Mouse (Mus musculus) hindbrain, embryonic 10.5 days (tissue): ENCODE results near the gene Slc25a12. TPM values are rescaled to one million over a fixed set of nuclear protein-coding genes. Genes with fewer than 3 reads are reported as not detected.

Experiments used
- DNase-seq: peaks from one replicate; pipeline ENCODE4 v3.0.0-alpha.2; 2017; ENCODE audit warnings: low spot score
- H3K27ac ChIP-seq: fragments of 300-500 bp; sonication (generic); 2 replicates; pipeline ENCODE4 v1.5.1; 2016; ENCODE audit warnings: mild to moderate bottlenecking, moderate library complexity
- H3K27me3 ChIP-seq: fragments of 300-500 bp; sonication (generic); 2 replicates; pipeline ENCODE4 v1.6.1; 2016; ENCODE audit warnings: mild to moderate bottlenecking; ENCODE audit not compliant: poor library complexity, insufficient read depth, severe bottlenecking
- H3K36me3 ChIP-seq: fragments of 300-500 bp; sonication (generic); 2 replicates; pipeline ENCODE4 v1.6.1; 2016; ENCODE audit warnings: mild to moderate bottlenecking, moderate library complexity
- H3K4me1 ChIP-seq: fragments of 300-500 bp; sonication (generic); replicated peaks from 2 replicates; pipeline ENCODE4 v1.6.1; 2016; ENCODE audit warnings: mild to moderate bottlenecking
- H3K4me3 ChIP-seq: fragments of 300-500 bp; sonication (generic); 2 replicates; pipeline ENCODE4 v1.5.1; 2016; ENCODE audit warnings: mild to moderate bottlenecking, moderate library complexity
- H3K9me3 ChIP-seq: fragments of 300-500 bp; sonication (generic); 2 replicates; pipeline ENCODE4 v1.6.1; 2016; ENCODE audit warnings: mild to moderate bottlenecking, moderate library complexity
- WGBS: fragments of 180-500 bp; shearing (Covaris S2); methylation state at CpG from one replicate; pipeline ENCODE4 v1.1.7; 2016; 5-methylcytosine and 5-hydroxymethylcytosine counted together
- polyA plus RNA-seq: library from polyadenylated mRNA; unstranded; fragments of >200 nt; fragmentation: Nextera tagmentation; extraction: Ambion mirVana; gene quantifications from 2 replicates; pipeline ENCODE4 v1.2.1, GENCODE M21; 2016

Gene Slc25a12
- polyA plus RNA-seq, 1 experiment from 2014 or later: 36.4 TPM

GRCm38 (mm10) chr2:71321486-71321885, 46.1 kb downstream of the Slc25a12 start:
- no peak overlapping the region for H3K27ac ChIP-seq
- H3K27me3 ChIP-seq: no peaks in the 10 kb centered on the region
- no peak overlapping the region for H3K4me3 ChIP-seq
- peaks cover 30% of the 10 kb centered on the region for H3K36me3 ChIP-seq
- WGBS: 85% methylated on average over 3 of the region's 3 CpGs
- H3K4me1 ChIP-seq: no peaks in the 10 kb centered on the region
- DNase-seq: no peak
- no peaks in the 10 kb centered on the region for H3K9me3 ChIP-seq

- Histone ChIP-seq H3K36me3 (peaks cover 27% of the 10 kb centered on the region), H3K9me3 (no peaks in the 10 kb centered on the region), H3K4me1 (peaks cover 11% of the 10 kb centered on the region), H3K27ac (no peak overlapping the region), H3K4me3 (no peak overlapping the region), H3K27me3 (no peaks in the 10 kb centered on the region)
- WGBS: 92% methylated on average over 3 of the region's 3 CpGs
- DNase-seq: no peak
These were observed 51.3 kb downstream of the Slc25a12 start for GRCm38 (mm10) chr2:71316116-71316789.

GRCm38 (mm10) chr2:71315022-71315421, 52.5 kb downstream of the Slc25a12 start:
- DNase-seq: no peak
- no peaks in the 10 kb centered on the region for H3K27me3 ChIP-seq
- peaks cover 36% of the 10 kb centered on the region for H3K36me3 ChIP-seq
- peaks cover 11% of the 10 kb centered on the region for H3K4me1 ChIP-seq
- no peaks in the 10 kb centered on the region for H3K9me3 ChIP-seq
- H3K4me3 ChIP-seq: no peak overlapping the region
- 64% methylated on average over 14 of the region's 14 CpGs for WGBS
- H3K27ac ChIP-seq: peak overlapping the region; percentile 53; the same call in 1 of the 2 replicates

- no peak for DNase-seq
- Histone ChIP-seq H3K27me3 (no peaks in the 10 kb centered on the region), H3K4me3 (no peak overlapping the region), H3K9me3 (no peaks in the 10 kb centered on the region), H3K4me1 (peaks cover 11% of the 10 kb centered on the region), H3K27ac (peak overlapping the region; percentile 0; the same call in 1 of the 2 replicates), H3K36me3 (peaks cover 36% of the 10 kb centered on the region)
- 61% methylated on average over 6 of the region's 6 CpGs for WGBS
These were observed 53.5 kb downstream of the Slc25a12 start for GRCm38 (mm10) chr2:71314080-71314479.

- Histone ChIP-seq H3K9me3 (no peaks in the 10 kb centered on the region), H3K27ac (no peak overlapping the region), H3K27me3 (no peaks in the 10 kb centered on the region), H3K36me3 (peaks cover 24% of the 10 kb centered on the region), H3K4me3 (no peak overlapping the region), H3K4me1 (peaks cover 11% of the 10 kb centered on the region)
- no peak for DNase-seq
- 71% methylated on average over 10 of the region's 10 CpGs for WGBS
These were observed 55.5 kb downstream of the Slc25a12 start for GRCm38 (mm10) chr2:71312067-71312466.

- 60% methylated on average over 2 of the region's 2 CpGs for WGBS
- Histone ChIP-seq H3K27me3 (no peaks in the 10 kb centered on the region), H3K4me1 (peaks cover 11% of the 10 kb centered on the region; the same call in 1 of the 2 replicates), H3K36me3 (peaks cover 28% of the 10 kb centered on the region), H3K4me3 (no peak overlapping the region), H3K9me3 (no peaks in the 10 kb centered on the region), H3K27ac (no peak overlapping the region)
- DNase-seq: no peak
These were observed 57.8 kb downstream of the Slc25a12 start for GRCm38 (mm10) chr2:71309726-71310125.

- peaks cover 17% of the 10 kb centered on the region for H3K36me3 ChIP-seq
These were observed 61.2 kb downstream of the Slc25a12 start for GRCm38 (mm10) chr2:71306357-71306756.

GRCm38 (mm10) chr2:71304821-71305220, 62.7 kb downstream of the Slc25a12 start:
- Histone ChIP-seq H3K27ac (no peak overlapping the region), H3K27me3 (no peaks in the 10 kb centered on the region), H3K4me1 (peaks cover 9% of the 10 kb centered on the region; the same call in 1 of the 2 replicates), H3K4me3 (no peak overlapping the region), H3K9me3 (no peaks in the 10 kb centered on the region), H3K36me3 (peaks cover 4% of the 10 kb centered on the region; the same call in 1 of the 2 replicates)
- WGBS: 57% methylated on average over 3 of the region's 3 CpGs
- no peak for DNase-seq

More at GRCm38 (mm10) chr2:71306357-71306756, 61.2 kb downstream of the Slc25a12 start:
- peaks cover 9% of the 10 kb centered on the region; the same call in 1 of the 2 replicates for H3K4me1 ChIP-seq
- no peaks in the 10 kb centered on the region for H3K9me3 ChIP-seq
- H3K27me3 ChIP-seq: no peaks in the 10 kb centered on the region
- H3K27ac ChIP-seq: no peak overlapping the region
- DNase-seq: no peak
- H3K4me3 ChIP-seq: no peak overlapping the region

- DNase-seq: no peak
- Histone ChIP-seq H3K27ac (no peak overlapping the region), H3K9me3 (no peaks in the 10 kb centered on the region), H3K4me3 (no peak overlapping the region), H3K27me3 (no peaks in the 10 kb centered on the region), H3K36me3 (peaks cover 4% of the 10 kb centered on the region; the same call in 1 of the 2 replicates), H3K4me1 (peaks cover 9% of the 10 kb centered on the region; the same call in 1 of the 2 replicates)
These were observed 64.3 kb downstream of the Slc25a12 start for GRCm38 (mm10) chr2:71303221-71303620.

- 72% methylated on average over 3 of the region's 3 CpGs for WGBS
- Histone ChIP-seq H3K4me1 (peaks cover 13% of the 10 kb centered on the region; the same call in 1 of the 2 replicates), H3K36me3 (0 out of 2 replicates have a peak, but pooled peaks cover 4% of the 10 kb centered on the region), H3K4me3 (no peak overlapping the region), H3K9me3 (no peaks in the 10 kb centered on the region), H3K27ac (no peak overlapping the region), H3K27me3 (no peaks in the 10 kb centered on the region)
- no peak for DNase-seq
These were observed 65.3 kb downstream of the Slc25a12 start for GRCm38 (mm10) chr2:71302156-71302663.

- H3K36me3 ChIP-seq: no peaks in the 10 kb centered on the region
- no peak overlapping the region for H3K4me3 ChIP-seq
- 90% methylated on average over 1 of the region's 1 CpGs for WGBS
- no peak for DNase-seq
- peaks cover 12% of the 10 kb centered on the region for H3K4me1 ChIP-seq
- H3K9me3 ChIP-seq: no peaks in the 10 kb centered on the region
- H3K27ac ChIP-seq: no peak overlapping the region
- H3K27me3 ChIP-seq: no peaks in the 10 kb centered on the region
These were observed 68.8 kb downstream of the Slc25a12 start for GRCm38 (mm10) chr2:71298729-71299128.

GRCm38 (mm10) chr2:71297501-71297900, 70.0 kb downstream of the Slc25a12 start:
- H3K9me3 ChIP-seq: no peaks in the 10 kb centered on the region
- H3K4me3 ChIP-seq: no peak overlapping the region
- peaks cover 12% of the 10 kb centered on the region for H3K4me1 ChIP-seq
- 63% methylated on average over 1 of the region's 1 CpGs for whole genome bisulfite sequencing
- H3K27me3 ChIP-seq: no peaks in the 10 kb centered on the region
- no peaks in the 10 kb centered on the region for H3K36me3 ChIP-seq
- no peak overlapping the region for H3K27ac ChIP-seq
- DNase-seq: no peak

GRCm38 (mm10) chr2:71295844-71296243, 71.7 kb downstream of the Slc25a12 start:
- Histone ChIP-seq H3K27ac (no peak overlapping the region), H3K4me1 (peaks cover 20% of the 10 kb centered on the region), H3K4me3 (no peak overlapping the region), H3K27me3 (no peaks in the 10 kb centered on the region), H3K9me3 (no peaks in the 10 kb centered on the region), H3K36me3 (no peaks in the 10 kb centered on the region)
- WGBS: 85% methylated on average over 12 of the region's 12 CpGs
- no peak for DNase-seq
